Mouse (Mus musculus): ENCODE measurements at regions not wholly inside any gene's neighbourhood (a gene's known extent, or its start where the extent isn't known, plus 50 kb on each side); places are given as distances from the start of the nearest gene placed in this dataset.

- DNase-seq = peak; percentile 66 to 71
- intact Hi-C loops (cut with DNase I) = no loop called here
These were observed 105.9 kb downstream of the Zfp36l2 start for GRCm38 (mm10) chr17:84081751-84082352.

DNA sequence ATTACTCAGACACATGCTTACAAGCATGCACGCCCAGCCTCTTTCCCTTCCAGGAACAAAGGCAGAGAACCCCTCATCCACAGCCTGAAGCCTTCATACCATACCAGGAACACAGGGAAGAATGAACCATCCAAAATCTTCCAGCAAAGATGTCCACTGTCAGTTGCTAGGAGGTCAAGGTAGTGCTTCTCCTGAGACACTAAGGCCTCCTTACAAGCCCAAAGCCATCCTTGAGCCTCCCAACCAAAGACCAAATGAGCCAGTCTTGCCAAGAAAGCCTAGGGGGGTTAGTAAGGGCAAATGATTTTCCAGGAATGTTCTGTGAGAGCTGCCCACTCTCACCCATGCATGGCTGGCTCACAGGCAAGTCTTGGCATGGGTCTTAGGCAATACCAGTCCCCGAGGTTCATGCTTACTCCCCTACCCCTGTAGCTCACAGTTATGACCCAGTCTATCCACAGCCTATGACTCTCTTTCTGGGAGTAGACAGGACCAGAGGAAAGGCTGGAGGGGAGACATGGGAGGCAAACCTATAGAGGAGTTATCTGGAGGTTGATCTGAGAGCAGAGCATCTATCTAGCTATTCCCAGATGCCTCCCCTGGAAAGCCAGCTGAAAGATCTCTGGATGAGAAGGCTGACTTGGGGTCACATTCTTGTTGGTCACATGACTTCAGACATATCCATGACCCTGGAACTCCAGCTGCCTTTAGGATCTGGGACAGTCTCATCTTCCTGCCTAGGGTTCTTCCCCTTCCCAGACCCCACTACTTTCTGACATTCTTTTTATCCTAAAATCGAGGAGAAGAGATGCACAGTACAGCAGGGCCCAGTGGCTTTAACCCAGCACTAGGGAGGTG lies 112.4 kb downstream of the Zfp36l2 start:
- no peak for DNase-seq
- intact Hi-C loops (cut with DNase I) = no loop called here

- peak in 1 of 2 experiments; percentile 41 for DNase-seq
- intact Hi-C loops (cut with DNase I) = no loop called here
These were observed 113.6 kb downstream of the Zfp36l2 start for GRCm38 (mm10) chr17:84074000-84074782.

DNA sequence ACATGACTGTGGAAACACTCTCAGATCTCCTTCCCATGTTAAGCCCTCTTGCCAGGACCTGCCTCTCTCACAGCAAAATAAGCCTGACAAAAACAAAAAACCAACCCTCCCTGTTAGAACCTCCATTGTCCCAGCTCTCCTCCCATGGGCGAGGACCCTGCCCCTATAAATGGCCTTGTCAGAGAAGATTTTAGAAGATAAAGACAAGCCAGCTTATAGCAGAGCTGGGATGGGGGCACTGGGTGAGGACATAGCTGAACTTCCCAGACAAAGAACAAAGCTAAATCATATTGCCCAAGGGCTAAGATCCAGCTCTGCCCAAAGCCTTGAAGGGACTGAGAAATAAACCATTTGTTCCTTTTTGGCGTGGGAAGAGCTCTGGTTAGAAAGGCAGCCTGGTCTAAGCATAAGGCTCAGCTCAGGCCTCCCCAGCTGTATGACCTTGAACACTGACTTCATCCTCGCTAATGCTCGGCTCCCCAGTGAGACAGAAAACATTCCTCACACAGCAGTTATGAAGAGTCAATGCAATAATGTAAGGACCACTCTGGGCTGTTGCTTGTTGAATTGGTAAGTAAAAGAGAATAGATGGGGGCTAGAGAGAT lies 115.2 kb downstream of the Zfp36l2 start:
- intact Hi-C loops (cut with DNase I) = no loop called here
- peak in 1 of 2 experiments; percentile 30 for DNase-seq

DNA sequence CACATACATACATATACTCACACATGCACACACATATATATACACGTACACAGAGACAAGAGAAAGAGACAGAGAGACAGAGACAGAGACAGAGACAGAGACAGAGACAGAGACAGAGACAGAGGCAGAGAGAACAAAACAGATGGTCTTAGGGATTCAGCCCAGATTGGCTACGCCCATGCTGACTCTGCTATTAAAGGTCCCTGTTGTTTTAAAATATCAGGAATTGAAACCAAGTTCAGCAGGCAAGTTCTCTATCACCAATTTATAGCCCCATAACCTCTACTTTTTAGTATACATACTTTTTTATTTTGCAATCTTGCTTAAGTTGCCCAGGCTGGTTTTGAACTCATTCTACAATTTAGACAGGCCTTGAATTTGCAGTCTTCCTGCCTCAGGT lies 115.9 kb downstream of the Zfp36l2 start:
- intact Hi-C loops (cut with DNase I) = no loop called here
- no peak for DNase-seq

- intact Hi-C loops (cut with DNase I) = no loop called here
These were observed 117.2 kb downstream of the Zfp36l2 start for GRCm38 (mm10) chr17:84070596-84070995.

DNA sequence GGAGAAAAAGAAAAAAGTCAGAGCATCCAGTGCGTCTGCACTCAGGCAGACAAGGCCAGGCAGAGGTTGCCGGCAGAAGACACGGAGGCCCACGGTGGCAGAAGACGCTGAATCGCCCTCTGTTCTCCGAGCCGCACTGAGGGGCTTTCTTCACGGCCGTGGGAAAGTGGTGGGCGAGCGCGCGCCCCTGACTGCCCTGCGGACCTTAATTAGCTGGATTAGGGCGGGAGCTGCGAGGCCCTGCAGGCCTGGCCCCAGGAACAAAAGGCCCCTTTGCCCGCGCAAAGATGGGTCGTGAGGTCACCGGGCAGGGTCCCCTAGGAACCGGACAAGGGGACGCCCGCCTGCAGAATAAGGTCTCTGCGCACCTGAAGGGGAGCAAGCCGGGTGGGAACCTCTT lies 120.6 kb downstream of the Zfp36l2 start:
- intact Hi-C loops (cut with DNase I) = no loop called here
- no peak for DNase-seq

More at GRCm38 (mm10) chr17:84070596-84070995, 117.2 kb downstream of the Zfp36l2 start:
- no peak for DNase-seq

- intact Hi-C loops (cut with DNase I) = no loop called here
- peak in 1 of 2 experiments; percentile 25 for DNase-seq
These were observed 124.0 kb downstream of the Zfp36l2 start for GRCm38 (mm10) chr17:84063791-84064190.

- intact Hi-C loops (cut with DNase I) = no loop called here
- DNase-seq = peak in 1 of 2 experiments; percentile 55
These were observed 126.1 kb downstream of the Zfp36l2 start for GRCm38 (mm10) chr17:84061621-84062020.

DNA sequence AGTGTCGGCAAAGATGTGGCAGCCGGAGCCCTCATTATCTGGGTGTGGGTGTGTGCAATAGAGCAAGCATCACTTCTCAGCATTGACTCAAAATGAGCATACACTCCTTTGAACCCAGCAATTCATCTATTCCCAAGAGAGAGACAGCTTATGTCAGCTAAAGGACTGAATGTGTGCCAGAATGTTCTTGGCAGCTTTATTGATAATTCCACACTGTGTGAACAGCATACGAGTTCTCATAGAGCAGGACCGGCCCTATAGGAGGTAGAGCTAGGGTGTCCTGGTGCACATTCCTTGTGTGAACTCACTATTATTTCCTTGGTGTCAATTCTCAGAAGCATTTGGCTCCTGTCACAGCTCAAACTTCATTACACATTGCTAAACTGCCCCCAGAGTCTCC lies 131.3 kb downstream of the Zfp36l2 start:
- intact Hi-C loops (cut with DNase I) = no loop called here
- DNase-seq = no peak

DNA sequence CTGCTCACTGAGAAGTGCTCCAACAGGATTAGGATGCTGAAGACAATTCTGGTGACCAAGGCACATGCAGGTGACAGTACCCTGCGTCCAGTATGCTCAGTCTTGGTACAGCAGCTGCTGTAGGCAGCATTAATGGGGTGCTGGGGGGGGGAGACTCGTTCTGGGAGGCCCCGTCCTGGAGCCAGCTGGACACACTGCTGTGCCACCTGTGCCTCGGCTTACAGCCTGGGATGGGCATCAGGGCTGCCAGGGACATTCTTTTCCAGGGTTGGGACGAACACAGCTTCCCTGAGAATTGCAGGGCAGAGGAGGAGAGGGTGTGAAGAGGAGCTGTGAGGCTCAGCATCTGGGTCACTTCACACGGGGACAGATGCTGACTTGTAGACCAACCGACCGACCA lies 135.3 kb downstream of the Zfp36l2 start:
- intact Hi-C loops (cut with DNase I) = no loop called here
- no peak for DNase-seq

DNA sequence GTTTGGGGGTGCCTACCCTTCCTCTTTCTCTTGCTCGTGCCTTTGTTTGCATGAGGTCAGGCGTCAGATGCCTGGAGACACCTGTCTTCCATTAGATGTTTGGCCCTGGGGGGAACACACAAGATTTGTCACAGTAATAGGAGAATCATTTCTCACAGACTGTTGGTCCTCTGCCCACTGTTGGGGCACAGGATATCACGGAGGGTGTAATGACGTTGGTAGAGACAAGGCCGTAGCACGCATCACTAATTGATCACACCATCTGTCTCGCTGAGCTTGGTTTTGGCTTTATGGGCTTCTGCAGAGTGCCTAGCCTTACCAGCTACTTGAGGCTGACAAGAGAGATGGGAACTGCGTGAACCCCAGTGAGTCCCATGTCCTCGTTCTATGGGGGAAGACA lies 136.5 kb downstream of the Zfp36l2 start:
- intact Hi-C loops (cut with DNase I) = no loop called here

GRCm38 (mm10) chr17:84048533-84048932 lies 139.2 kb downstream of the Zfp36l2 start:
- intact Hi-C loops (cut with DNase I) = no loop called here
- no peak for DNase-seq

More for the DNA sequence above, 136.5 kb downstream of the Zfp36l2 start:
- DNase-seq = no peak

DNA sequence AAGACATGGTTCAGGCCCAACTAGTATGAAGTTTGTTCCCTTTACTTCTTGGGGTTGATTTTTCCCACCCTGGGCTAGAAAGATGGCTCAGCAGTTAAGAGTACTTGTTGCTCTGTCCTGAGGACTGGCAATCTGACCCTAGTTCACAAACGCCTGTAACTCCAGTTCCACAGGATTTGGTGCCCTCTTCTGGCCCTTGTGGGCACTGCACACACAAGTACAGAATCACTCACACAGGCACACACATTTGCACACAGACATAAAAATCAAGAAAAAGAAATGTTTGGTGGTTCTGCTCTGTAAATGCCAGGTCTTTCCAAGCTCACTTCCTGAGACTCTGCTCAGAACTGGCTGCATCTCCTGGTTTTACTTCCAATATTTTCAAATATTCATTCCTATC lies 140.2 kb downstream of the Zfp36l2 start:
- intact Hi-C loops (cut with DNase I) = no loop called here

DNA sequence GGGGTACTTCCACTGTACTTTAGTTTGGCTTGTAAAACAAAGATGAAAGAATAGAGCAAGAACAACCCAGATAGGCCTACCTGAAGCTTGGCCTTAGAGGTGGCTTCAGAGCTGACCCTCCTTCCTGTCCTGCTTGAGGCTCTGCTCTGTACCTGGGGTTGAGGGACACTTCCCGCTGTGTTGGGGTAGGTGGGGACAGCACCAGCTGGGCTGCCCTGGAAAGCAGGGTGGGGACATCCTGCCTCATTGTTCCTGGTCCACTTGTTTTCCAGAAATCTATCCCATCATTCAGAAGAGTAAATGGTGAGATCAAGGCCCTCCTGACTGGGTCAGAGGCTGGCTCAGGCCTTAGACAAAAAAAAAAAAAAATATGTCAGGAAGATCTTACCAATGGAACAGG lies 141.9 kb downstream of the Zfp36l2 start:
- intact Hi-C loops (cut with DNase I) = no loop called here
- no peak for DNase-seq

More for the DNA sequence above, 140.2 kb downstream of the Zfp36l2 start:
- no peak for DNase-seq

DNA sequence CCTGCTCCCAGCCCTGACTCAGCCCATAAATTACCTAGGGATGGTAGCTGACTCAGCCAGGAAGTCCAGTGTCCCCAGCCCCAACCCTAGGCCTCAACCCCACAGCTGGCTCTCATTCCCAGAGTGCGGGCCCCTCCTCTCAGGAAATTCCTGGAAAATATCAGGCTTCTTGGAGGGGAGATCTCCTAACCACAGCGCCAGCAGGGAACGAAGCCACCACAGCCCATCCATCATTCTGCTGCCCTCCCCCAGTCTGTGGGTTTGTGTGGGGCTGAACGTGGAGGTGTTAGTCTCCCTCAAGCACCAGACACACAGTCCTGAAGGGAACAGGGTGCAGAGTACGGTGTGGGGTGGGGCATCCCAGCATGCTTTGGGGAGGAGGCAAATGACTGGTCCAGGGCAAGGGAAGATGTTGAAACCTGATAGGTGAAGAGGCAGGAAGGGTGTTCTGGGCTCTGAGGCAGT lies 143.2 kb downstream of the Zfp36l2 start:
- peak; percentile 64 to 67 for DNase-seq
- intact Hi-C loops (cut with DNase I) = no loop called here

DNA sequence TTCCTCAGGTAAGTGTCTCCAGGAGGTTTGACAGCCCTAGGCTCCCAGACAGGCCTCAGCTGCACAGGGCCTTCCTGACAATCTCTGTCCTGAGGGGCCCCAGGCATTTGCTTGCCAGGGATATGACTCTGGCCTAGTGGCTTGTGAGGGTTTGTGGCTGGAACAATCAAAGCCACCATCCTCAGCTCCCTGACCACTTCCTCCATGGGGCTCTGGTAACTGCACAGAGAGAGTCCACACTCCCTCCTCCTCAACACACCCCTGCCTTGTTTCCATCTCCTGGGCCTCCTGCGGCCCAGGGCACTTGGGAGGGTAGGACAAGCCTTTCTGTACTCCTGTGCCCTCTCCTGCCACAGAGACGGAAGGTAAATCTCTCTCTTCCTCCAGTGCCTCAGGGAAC lies 144.6 kb downstream of the Zfp36l2 start:
- intact Hi-C loops (cut with DNase I) = loop anchor here (2.0 kb wide), 1 partner anchor 42 kb away; no protein-coding TSS in a partner anchor
- no peak for DNase-seq

GRCm38 (mm10) chr17:84039444-84039843 lies 148.3 kb downstream of the Zfp36l2 start:
- DNase-seq = no peak
- intact Hi-C loops (cut with DNase I) = no loop called here

DNA sequence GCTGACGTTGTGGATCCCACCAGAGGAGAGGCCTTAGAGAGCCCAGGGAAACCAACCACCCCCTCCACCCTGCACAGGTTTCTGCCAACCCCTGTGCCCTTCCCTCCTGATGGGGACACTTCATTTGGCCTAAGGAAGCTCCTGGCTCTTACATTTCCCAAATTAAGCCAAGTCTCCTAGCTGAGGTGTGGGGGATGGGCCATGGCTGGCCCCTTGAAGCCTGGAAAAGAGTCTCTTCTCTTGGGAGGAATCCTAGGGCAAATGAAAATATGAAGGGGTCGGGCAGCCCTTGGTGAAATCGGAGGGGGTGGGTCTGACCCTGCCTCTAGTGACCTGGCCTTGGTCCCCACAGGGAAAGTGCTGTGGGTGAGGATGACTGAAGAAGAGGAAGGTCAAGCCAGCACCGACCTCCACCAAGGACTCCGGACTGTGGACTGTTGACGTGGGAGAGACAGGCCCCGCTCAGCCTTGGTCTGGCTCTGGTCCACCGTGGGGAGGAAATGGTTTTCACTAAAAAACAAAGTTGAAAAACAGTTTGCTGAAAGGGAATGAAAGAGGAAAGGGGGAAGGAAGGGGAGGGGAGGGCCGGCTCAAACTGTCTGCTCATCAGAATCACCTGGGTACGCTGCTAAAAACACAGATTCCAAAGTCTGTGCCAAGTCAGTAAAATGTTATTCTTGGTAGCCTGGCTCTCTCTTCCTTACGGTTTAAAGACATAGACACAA lies 150.0 kb downstream of the Zfp36l2 start:
- intact Hi-C loops (cut with DNase I) = no loop called here
- peak; percentile 69 to 73 for DNase-seq

DNA sequence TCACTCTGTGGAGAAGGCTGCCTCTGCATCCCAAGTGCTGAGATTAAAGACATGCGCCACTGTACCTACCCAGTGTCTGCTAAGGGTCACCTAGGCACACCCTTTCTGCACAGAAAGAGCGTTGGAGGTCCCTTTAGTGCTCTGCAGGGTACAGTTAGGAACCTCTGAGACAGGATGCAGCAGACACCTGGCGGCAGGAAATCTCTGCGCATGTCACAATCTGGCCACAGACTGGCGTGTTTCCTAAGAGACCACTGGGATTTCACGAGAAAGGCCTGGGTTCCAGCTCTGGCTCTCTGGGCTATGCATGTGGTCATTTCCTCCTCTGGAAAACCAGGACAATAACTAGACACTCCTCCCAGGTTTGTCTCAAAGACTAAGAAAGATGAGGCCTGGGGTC lies 151.7 kb downstream of the Zfp36l2 start:
- DNase-seq = no peak

More for the DNA sequence above, 151.7 kb downstream of the Zfp36l2 start:
- intact Hi-C loops (cut with DNase I) = no loop called here
